Mouse (Mus musculus): ENCODE results near the gene Sp2.

Gene Sp2

GRCm38 (mm10) chr11:96970341-96970740 is 12.4 kb downstream of the Sp2 start:
- no peak for DNase-seq (ENCODE audit: low read depth, low spot score)

- DNase-seq (ENCODE audit: low read depth, low spot score) = peak; percentile 93
These were observed 13.0 kb downstream of the Sp2 start for GRCm38 (mm10) chr11:96969746-96970145.

- DNase-seq (ENCODE audit: low read depth, low spot score) = peak; percentile 64
These were observed 13.5 kb downstream of the Sp2 start for GRCm38 (mm10) chr11:96969280-96969722.

- DNase-seq (ENCODE audit: low read depth, low spot score) = peak; percentile 62
These were observed 14.3 kb downstream of the Sp2 start for GRCm38 (mm10) chr11:96968476-96968875.

- DNase-seq (ENCODE audit: low read depth, low spot score) = no peak
These were observed 15.1 kb downstream of the Sp2 start for GRCm38 (mm10) chr11:96967544-96968269.

- DNase-seq (ENCODE audit: low read depth, low spot score) = peak; percentile 65
These were observed 15.7 kb downstream of the Sp2 start for GRCm38 (mm10) chr11:96966914-96967543.

GRCm38 (mm10) chr11:96966172-96966571 is 16.6 kb downstream of the Sp2 start:
- DNase-seq (ENCODE audit: low read depth, low spot score) = no peak

GRCm38 (mm10) chr11:96963580-96963979 is 19.2 kb downstream of the Sp2 start:
- peak; percentile 86 for DNase-seq (ENCODE audit: low read depth, low spot score)

- DNase-seq (ENCODE audit: low read depth, low spot score) = no peak
These were observed 25.5 kb downstream of the Sp2 start for GRCm38 (mm10) chr11:96957061-96957805.

GRCm38 (mm10) chr11:96956009-96956724 is 26.6 kb downstream of the Sp2 start:
- peak; percentile 71 for DNase-seq (ENCODE audit: low read depth, low spot score)

GRCm38 (mm10) chr11:96955094-96955493 is 27.7 kb downstream of the Sp2 start:
- DNase-seq (ENCODE audit: low read depth, low spot score) = no peak

GRCm38 (mm10) chr11:96952896-96953295 is 29.9 kb downstream of the Sp2 start:
- no peak for DNase-seq (ENCODE audit: low read depth, low spot score)

- DNase-seq (ENCODE audit: low read depth, low spot score) = no peak
These were observed 30.3 kb downstream of the Sp2 start for GRCm38 (mm10) chr11:96952426-96952825.

GRCm38 (mm10) chr11:96950767-96951166 is 32.0 kb downstream of the Sp2 start:
- DNase-seq (ENCODE audit: low read depth, low spot score) = no peak

GRCm38 (mm10) chr11:96947849-96948248 is 34.9 kb downstream of the Sp2 start:
- no peak for DNase-seq (ENCODE audit: low read depth, low spot score)

GRCm38 (mm10) chr11:96946498-96946897 is 36.3 kb downstream of the Sp2 start:
- DNase-seq (ENCODE audit: low read depth, low spot score) = no peak

- no peak for DNase-seq (ENCODE audit: low read depth, low spot score)
These were observed 37.7 kb downstream of the Sp2 start for GRCm38 (mm10) chr11:96944844-96945580.

- DNase-seq (ENCODE audit: low read depth, low spot score) = peak; percentile 94
These were observed 38.9 kb downstream of the Sp2 start, which contains the start of gene Pnpo for GRCm38 (mm10) chr11:96943746-96944304. Gene Pnpo (minus strand): TSS chr11:96943986.

- no peak for DNase-seq (ENCODE audit: low read depth, low spot score)
These were observed 40.7 kb downstream of the Sp2 start for GRCm38 (mm10) chr11:96941989-96942590.
